ENCODE assay signal across 21 mouse cellular contexts in the genomic region with DNA sequence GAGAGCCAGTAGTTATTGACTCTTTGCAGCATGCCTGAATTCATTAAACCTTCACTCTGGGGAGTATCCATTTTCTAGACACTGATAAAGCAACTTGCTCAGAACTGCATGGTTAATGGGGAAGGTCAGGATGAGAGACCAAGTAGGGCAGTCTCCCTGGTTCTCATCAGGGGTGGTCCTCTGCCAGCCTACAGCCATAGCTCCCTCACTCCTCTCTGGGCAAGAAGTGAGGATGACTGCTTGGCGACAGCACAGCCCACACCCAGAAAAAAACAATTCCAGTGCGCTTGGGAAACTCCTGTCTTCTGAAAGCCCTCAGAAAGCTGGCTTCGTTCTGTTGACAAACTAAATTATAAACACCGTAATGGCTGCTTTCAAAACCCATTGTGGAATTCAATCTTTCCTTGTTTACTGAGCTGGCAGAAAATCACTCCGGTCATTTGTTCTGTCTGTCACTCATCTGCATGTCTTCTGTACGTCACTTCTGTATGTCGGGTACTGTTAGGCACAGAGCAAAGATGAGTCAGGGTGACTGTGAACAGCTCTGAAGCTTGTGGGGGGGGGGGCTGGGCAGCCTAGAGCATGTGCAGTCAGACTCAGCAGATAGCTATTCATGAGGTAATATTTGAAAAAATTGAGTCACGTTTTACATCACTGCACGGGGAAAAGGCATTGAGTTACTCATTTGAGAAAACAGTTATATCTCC. TPM values are rescaled to one million over a fixed set of nuclear protein-coding genes. Genes with fewer than 3 reads are reported as not detected.
DNase-seq lines count a peak whose midpoint lies in the region; ATAC-seq and TF ChIP-seq lines count a peak whose summit lies in the region.
"Had no signal": no experiment of that assay in that cellular context is flagged by ENCODE, and none has a peak within 500 bp of the region (broad histone marks: within the 10 kb centered on the region; RNA-seq: fewer than 3 reads in every experiment).

No protein-coding gene starts in this region.

- 85% methylated on average over 9 of the region's 9 CpGs for WGBS in heart, adult 2 months
- 44% methylated on average over 9 of the region's 9 CpGs for WGBS in lung, postnatal 0 days
- 83% methylated on average over 9 of the region's 9 CpGs for WGBS in kidney, embryonic 16.5 days
- WGBS in midbrain, embryonic 10.5 days, result 87% methylated on average over 9 of the region's 9 CpGs

- no peak overlapping the region for H3K4me3 ChIP-seq in heart, adult 2 months
- no peak overlapping the region for H3K4me3 ChIP-seq in lung, postnatal 0 days (ENCODE audit: low read depth, low read length)
- H3K4me3 ChIP-seq in brown adipose tissue, adult 24 weeks (ENCODE audit: insufficient read depth, low read depth, low read length), result no peak overlapping the region
- no peak overlapping the region for H3K4me3 ChIP-seq in kidney, embryonic 16.5 days (ENCODE audit: low read length)
- no peak overlapping the region for H3K4me3 ChIP-seq in midbrain, embryonic 10.5 days
- H3K4me3 ChIP-seq: forebrain, embryonic 13.5 days; layer of hippocampus, adult 2 months; midbrain, embryonic 12.5 days; neural tube, embryonic 13.5 days had no signal

- H3K27me3 ChIP-seq in heart, adult 2 months (ENCODE audit: control insufficient read depth, insufficient read depth, low read length), result no peaks in the 10 kb centered on the region
- H3K27me3 ChIP-seq in lung, postnatal 0 days (replicated peaks; ENCODE audit: insufficient read depth, low read length), result no peaks in the 10 kb centered on the region
- no peaks in the 10 kb centered on the region for H3K27me3 ChIP-seq in kidney, embryonic 16.5 days (ENCODE audit: insufficient read depth, low read length)
- H3K27me3 ChIP-seq in midbrain, embryonic 10.5 days (ENCODE audit: low read depth, poor library complexity, severe bottlenecking), result no peaks in the 10 kb centered on the region
- H3K27me3 ChIP-seq: forebrain, embryonic 13.5 days; midbrain, embryonic 12.5 days; neural tube, embryonic 13.5 days had no signal

- H3K27ac ChIP-seq in heart, adult 2 months, result no peak overlapping the region
- H3K27ac ChIP-seq in lung, postnatal 0 days (ENCODE audit: low read length), result no peak overlapping the region
- peak overlapping the region; percentile 36; the same call in 1 of the 2 replicates for H3K27ac ChIP-seq in brown adipose tissue, adult 24 weeks (replicated peaks; ENCODE audit: low read depth, low read length)
- no peak overlapping the region for H3K27ac ChIP-seq in kidney, embryonic 16.5 days (ENCODE audit: low read length)
- no peak overlapping the region for H3K27ac ChIP-seq in midbrain, embryonic 10.5 days (replicated peaks)
- H3K27ac ChIP-seq: forebrain, embryonic 13.5 days; layer of hippocampus, adult 2 months; midbrain, embryonic 12.5 days; neural tube, embryonic 13.5 days had no signal

- no peak for TF ChIP-seq CTCF in heart, adult 2 months (IDR thresholded peaks at IDR 0.05)
- no peak for TF ChIP-seq CTCF in lung, postnatal 0 days (IDR thresholded peaks at IDR 0.05)

- no peaks in the 10 kb centered on the region; the same call in 1 of the 2 replicates for H3K79me2 ChIP-seq in heart, adult 2 months (replicated peaks; ENCODE audit: control insufficient read depth, insufficient read depth, low read length)

- peak; percentile 53 for DNase-seq in heart, adult 11 months
- no peak for DNase-seq in heart, adult 2 months
- peak; percentile 59 for DNase-seq in lung, postnatal 0 days (ENCODE audit: low spot score)
- DNase-seq in lung, postnatal 14 days, result no peak
- DNase-seq in midbrain, embryonic 10.5 days (ENCODE audit: low spot score), result no peak
- DNase-seq in adrenal gland, postnatal 4 days (ENCODE audit: low spot score in 2 of 2), result no peak
- DNase-seq: adrenal gland, postnatal 10 days; cerebellum, adult 18-20 months; cerebellum, postnatal 25 days; gastrocnemius, postnatal 25 days; kidney, adult 2 months; kidney, postnatal 14 days; right cerebral cortex, postnatal 14 days; thymus, postnatal 36 days had no signal

- H3K36me3 ChIP-seq in heart, adult 2 months (ENCODE audit: control insufficient read depth, insufficient read depth, low read length), result peaks cover 2% of the 10 kb centered on the region
- no peaks in the 10 kb centered on the region for H3K36me3 ChIP-seq in lung, postnatal 0 days (ENCODE audit: insufficient read depth, low read length)
- H3K36me3 ChIP-seq in kidney, embryonic 16.5 days (ENCODE audit: insufficient read depth, low read length), result no peaks in the 10 kb centered on the region
- H3K36me3 ChIP-seq in midbrain, embryonic 10.5 days, result no peaks in the 10 kb centered on the region
- H3K36me3 ChIP-seq: midbrain, embryonic 12.5 days; neural tube, embryonic 13.5 days had no signal

- no peaks in the 10 kb centered on the region for H3K9me3 ChIP-seq in lung, postnatal 0 days (ENCODE audit: low read length)
- no peaks in the 10 kb centered on the region for H3K9me3 ChIP-seq in kidney, embryonic 16.5 days (ENCODE audit: low read length)
- H3K9me3 ChIP-seq in midbrain, embryonic 10.5 days (replicated peaks), result no peaks in the 10 kb centered on the region
- H3K9me3 ChIP-seq: forebrain, embryonic 13.5 days; midbrain, embryonic 12.5 days; neural tube, embryonic 13.5 days had no signal

- no peak for TF ChIP-seq POLR2A in heart, adult 2 months (IDR thresholded peaks at IDR 0.05; ENCODE audit: insufficient read depth, low read depth, low read length)

- no peak overlapping the region for H3K4me2 ChIP-seq in lung, postnatal 0 days (replicated peaks; ENCODE audit: low read depth, low read length)
- H3K4me2 ChIP-seq in kidney, embryonic 16.5 days (replicated peaks; ENCODE audit: low read depth, low read length), result no peak overlapping the region
- H3K4me2 ChIP-seq: forebrain, embryonic 13.5 days; midbrain, embryonic 12.5 days; neural tube, embryonic 13.5 days had no signal

- H3K9ac ChIP-seq in heart, adult 2 months (ENCODE audit: low read depth, low read length), result no peak overlapping the region
- no peak overlapping the region for H3K9ac ChIP-seq in lung, postnatal 0 days (replicated peaks; ENCODE audit: low read depth)
- H3K9ac ChIP-seq in kidney, embryonic 16.5 days (replicated peaks; ENCODE audit: low read length), result no peak overlapping the region
- H3K9ac ChIP-seq: forebrain, embryonic 13.5 days; midbrain, embryonic 12.5 days; neural tube, embryonic 13.5 days had no signal

- TF ChIP-seq EP300 in heart, adult 2 months (IDR thresholded peaks at IDR 0.05; ENCODE audit: insufficient read depth, low read depth, low read length), result no peak
- peak; percentile 77 for TF ChIP-seq EP300 in lung, postnatal 0 days (IDR thresholded peaks at IDR 0.05)

- intact Hi-C loops in heart, adult 2 months (cut with DNase I), result loop anchor here (5.0 kb wide), 1 partner anchor 112 kb away; no protein-coding TSS in a partner anchor

- peak; percentile 80 for ATAC-seq in lung, postnatal 0 days
- ATAC-seq in kidney, embryonic 16.5 days (ENCODE audit: low FRiP score, low TSS enrichment), result no peak
- ATAC-seq: activated CD4-positive, CD25-positive, alpha-beta regulatory T cell, adult 4 months; forebrain, embryonic 13.5 days had no signal

- H3K4me1 ChIP-seq in heart, adult 2 months (ENCODE audit: control insufficient read depth, insufficient read depth, low read length), result peaks cover 2% of the 10 kb centered on the region
- peaks cover 3% of the 10 kb centered on the region; the same call in 1 of the 2 replicates for H3K4me1 ChIP-seq in lung, postnatal 0 days (ENCODE audit: insufficient read depth, low read depth, low read length)
- peaks cover 4% of the 10 kb centered on the region for H3K4me1 ChIP-seq in brown adipose tissue, adult 24 weeks (ENCODE audit: control insufficient read depth, insufficient read depth, insufficient read length, low read length)
- H3K4me1 ChIP-seq in kidney, embryonic 16.5 days (ENCODE audit: insufficient read depth, low read length), result peaks cover 9% of the 10 kb centered on the region; the same call in 1 of the 2 replicates
- peaks cover 16% of the 10 kb centered on the region for H3K4me1 ChIP-seq in midbrain, embryonic 10.5 days

RNA-seq across cellular contexts. Expression of gene Cep85l, which starts 15.3 kb away (rescaled TPM):
- total RNA-seq in heart, adult 2 months (2021), result 10 to 100 TPM; 16.2 to 16.5 TPM
- polyA plus RNA-seq in heart, adult 2 months (2012; rRNA removed), result 4.3 and 8.3 TPM in 2 replicates
- polyA plus RNA-seq in lung, postnatal 0 days (2015; fragmentation: Nextera tagmentation; extraction: Ambion mirVana), result 10.8 and 11.0 TPM in 2 replicates
- 5.7 and 7.8 TPM in 2 replicates for polyA plus RNA-seq in brown adipose tissue, adult 24 weeks (2012; ENCODE audit: insufficient read depth, insufficient read length, missing spikeins)
- 2.8 and 3.0 TPM in 2 replicates for polyA plus RNA-seq in kidney, embryonic 16.5 days (2015; fragmentation: Nextera tagmentation; extraction: Ambion mirVana)
- 2.7 and 3.9 TPM in 2 replicates for polyA plus RNA-seq in midbrain, embryonic 10.5 days (2016; fragmentation: Nextera tagmentation; extraction: Ambion mirVana)
- 10 to 100 TPM; 17.5 to 17.7 TPM for total RNA-seq in adrenal gland, postnatal 4 days (2021)

RNA-seq across cellular contexts. Expression of gene Pln, which starts 57.6 kb away (rescaled TPM):
- total RNA-seq in heart, adult 2 months (2021), result 1,000 to 10,000 TPM; 5,608 to 7,152 TPM
- polyA plus RNA-seq in heart, adult 2 months (2012; rRNA removed), result 9,883 and 19,352 TPM in 2 replicates
- 1.9 and 2.3 TPM in 2 replicates for polyA plus RNA-seq in lung, postnatal 0 days (2015; fragmentation: Nextera tagmentation; extraction: Ambion mirVana)
- 0.75 and 1.5 TPM in 2 replicates for polyA plus RNA-seq in brown adipose tissue, adult 24 weeks (2012; ENCODE audit: insufficient read depth, insufficient read length, missing spikeins)
- polyA plus RNA-seq in kidney, embryonic 16.5 days (2015; fragmentation: Nextera tagmentation; extraction: Ambion mirVana), result 0.98 and 1.3 TPM in 2 replicates
- 0.69 and 0.91 TPM in 2 replicates for polyA plus RNA-seq in midbrain, embryonic 10.5 days (2016; fragmentation: Nextera tagmentation; extraction: Ambion mirVana)
- under 1 TPM in 1 of 2 experiments, not detected in 1; 0.45 TPM for total RNA-seq in adrenal gland, postnatal 4 days (2021)

Comparison
In these comparisons a context has a peak if more than half of its experiments do, and no peak if none do; other contexts are left out.
1. DNase-seq: peak in heart, adult 11 months (single experiment) and lung, postnatal 0 days (single experiment); none in heart, adult 2 months (0 of 2), lung, postnatal 14 days (single experiment), midbrain, embryonic 10.5 days (single experiment) and adrenal gland, postnatal 4 days (0 of 2).
2. RNA of gene Pln, which starts 57.6 kb away (polyA plus RNA-seq): 9,883 to 19,352 TPM in heart, adult 2 months; 1.9 to 2.3 TPM in lung, postnatal 0 days, 0.98 to 1.3 TPM in kidney, embryonic 16.5 days, 0.75 to 1.5 TPM in brown adipose tissue, adult 24 weeks and 0.69 to 0.91 TPM in midbrain, embryonic 10.5 days; every median in the first group is over 1,000 times any median in the second.